In genomic region chr6:122782164-122782563, GRCm38 (mm10) we compare ENCODE assay signal across 13 mouse cellular contexts. TPM values are rescaled to one million over a fixed set of nuclear protein-coding genes. Genes with fewer than 3 reads are reported as not detected.
DNase-seq lines count a peak whose midpoint lies in the region; ATAC-seq and TF ChIP-seq lines count a peak whose summit lies in the region.
"Had no signal": no experiment of that assay in that cellular context is flagged by ENCODE, and none has a peak within 500 bp of the region (broad histone marks: within the 10 kb centered on the region; RNA-seq: fewer than 3 reads in every experiment).

No protein-coding gene starts in this region.

- POLR2A ChIA-PET in Patski (lab: Charles Lee), result no interaction called here

- ATAC-seq in cerebellum, adult (ENCODE audit: insufficient number of reproducible peaks, low FRiP score, low TSS enrichment), result peak; percentile 83
- peak; percentile 56 for ATAC-seq in Patski

- H3K27me3 ChIP-seq in Patski, result no peaks in the 10 kb centered on the region

- in situ Hi-C loops in Patski (cut with MboI; ENCODE audit: low pct_unique_long_range_greater_than_20kb), result no loop called here

- TF ChIP-seq CTCF in Patski (IDR thresholded peaks at IDR 0.05), result no peak

- CTCF ChIA-PET in Patski (lab: Charles Lee), result interaction anchor here (1.8 to 4.2 kb wide), 2 partner anchors 42 to 113 kb away, joined by 4 to 16 read pairs; no protein-coding TSS in a partner anchor

- DNase-seq in cerebellum, postnatal 4 days (ENCODE audit: low spot score in 2 of 2), result no peak
- no peak for DNase-seq in Patski (ENCODE audit: low read depth, low spot score)
- peak; percentile 42 to 50 for DNase-seq in cerebellum, postnatal 36 days
- peak; percentile 62 for DNase-seq in lung, postnatal 36 days
- no peak for DNase-seq in urinary bladder, postnatal 10 days (ENCODE audit: low spot score)
- DNase-seq in embryo, embryonic 9.5 days (ENCODE audit: extremely low spot score), result no peak
- DNase-seq in kidney, adult 18-20 months, result no peak
- DNase-seq: adrenal gland, postnatal 14 days; B cell, adult 2 months; gastrocnemius, postnatal 10 days; kidney, postnatal 36 days; retina, postnatal 1 day had no signal

RNA-seq across cellular contexts. Expression of gene Slc2a3, which starts 19.3 kb away (rescaled TPM):
- polyA plus RNA-seq in Patski (2021), result 0.19 TPM

RNA-seq across cellular contexts. Expression of gene Foxj2, which starts 37.5 kb away (rescaled TPM):
- 19.6 TPM for polyA plus RNA-seq in Patski (2021)

Comparison
In these comparisons a context has a peak if more than half of its experiments do, and no peak if none do; other contexts are left out.
1. DNase-seq: peak in cerebellum, postnatal 36 days (2 of 2) and lung, postnatal 36 days (single experiment); none in cerebellum, postnatal 4 days (0 of 2), Patski (single experiment), urinary bladder, postnatal 10 days (single experiment), embryo, embryonic 9.5 days (single experiment) and kidney, adult 18-20 months (single experiment).